Mouse (Mus musculus) bone marrow, adult 2 months (tissue): ENCODE measurements around the gene Rbm4.

ENCODE experiments used
- CTCF ChIP-seq: fragments of 200-500 bp; IDR thresholded peaks from 2 replicates; pipeline ENCODE4 v1.5.1; 2011; ENCODE audit warnings: low read length, control low read depth; ENCODE audit not compliant: control insufficient read depth, insufficient read depth
- POLR2A ChIP-seq: fragments of 200-500 bp; IDR thresholded peaks from 2 replicates; pipeline ENCODE4 v1.6.1; 2011; ENCODE audit warnings: low read depth, mild to moderate bottlenecking, control low read depth, low read length, borderline replicate concordance; ENCODE audit not compliant: control insufficient read depth

DNA sequence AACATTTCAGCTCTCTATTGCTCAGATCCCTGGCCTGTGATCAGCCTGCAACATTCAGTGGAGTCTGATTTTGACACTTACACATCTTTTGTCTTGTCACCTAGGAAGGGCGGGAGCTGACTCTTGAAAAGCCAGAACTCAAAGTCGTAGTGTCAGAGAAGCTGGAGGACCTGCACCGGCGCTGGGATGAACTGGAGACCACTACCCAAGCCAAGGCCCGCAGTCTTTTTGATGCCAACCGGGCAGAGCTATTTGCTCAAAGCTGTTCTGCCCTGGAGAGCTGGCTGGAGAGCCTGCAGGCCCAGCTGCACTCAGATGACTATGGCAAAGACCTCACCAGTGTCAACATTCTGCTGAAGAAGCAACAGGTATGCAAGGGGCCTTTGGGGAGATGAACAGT, 51.5 kb downstream of the Rbm4 start:
- TF ChIP-seq POLR2A (no peak), CTCF (no peak)
